Mouse (Mus musculus): ENCODE measurements around the gene Arl14.

DNA sequence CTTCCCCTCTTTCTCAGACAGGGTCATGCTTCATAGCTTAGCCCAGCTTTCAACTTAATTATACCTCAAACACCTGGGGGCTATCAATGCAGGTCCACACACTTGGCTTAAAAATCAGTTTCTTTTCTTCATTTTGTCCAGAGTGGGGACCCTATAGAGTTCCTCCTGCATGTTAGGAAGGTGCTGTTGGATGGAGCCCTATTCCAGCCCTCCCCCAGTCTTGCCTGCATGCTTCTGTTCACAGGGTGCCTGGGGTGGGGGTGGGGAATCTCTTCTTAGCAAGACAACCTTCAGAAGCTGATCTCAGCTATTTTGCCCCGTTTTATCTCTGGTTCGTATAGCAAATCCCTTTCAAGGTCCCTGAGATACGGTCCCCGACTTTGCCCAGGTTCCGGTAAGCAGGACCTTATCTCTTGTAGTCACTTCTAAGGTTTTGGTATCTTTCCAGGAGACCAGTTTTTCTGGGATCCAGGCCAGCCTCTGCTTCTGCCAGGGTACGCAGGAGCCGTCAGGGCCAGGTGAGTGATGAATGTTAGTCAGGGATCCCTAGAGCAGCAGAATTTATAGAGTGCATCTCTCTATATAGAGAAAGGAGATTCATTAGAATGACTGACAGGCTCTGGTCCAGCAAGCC, 40.9 kb downstream of the Arl14 start:
- no peak for TF ChIP-seq HCFC1 (IDR thresholded peaks at IDR 0.05; ENCODE audit: borderline replicate concordance, insufficient read depth, low read length)
- no peak for TF ChIP-seq ZNF384 (IDR thresholded peaks at IDR 0.05; ENCODE audit: low read depth, low read length)
- TF ChIP-seq CHD2 (IDR thresholded peaks at IDR 0.05; ENCODE audit: low read depth, low read length), result no peak

Measured in ES-E14 (cell line).